Comparison of ENCODE assay signal across 12 mouse cellular contexts in the genomic region with DNA sequence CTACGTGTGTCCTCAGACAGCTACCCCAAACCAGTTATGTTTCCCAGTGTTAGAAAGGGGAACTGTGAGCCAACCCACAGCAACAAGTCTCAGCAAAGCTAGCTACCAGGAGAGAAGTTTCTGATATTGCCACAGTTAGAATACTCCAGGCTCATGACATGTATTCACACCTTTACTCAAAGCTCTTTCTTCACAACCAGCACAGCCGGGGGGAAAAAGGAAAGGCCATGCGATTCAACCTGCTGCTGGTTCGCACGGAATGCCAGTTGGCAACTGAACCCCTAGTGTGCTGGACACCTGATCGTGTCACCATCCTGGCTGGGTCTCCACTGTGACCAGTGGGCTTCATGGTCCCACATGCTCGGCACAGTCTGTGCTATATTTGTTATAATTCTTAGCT. TPM values are rescaled to one million over a fixed set of nuclear protein-coding genes. Genes with fewer than 3 reads are reported as not detected.
DNase-seq lines count a peak whose midpoint lies in the region; ATAC-seq lines count a peak whose summit lies in the region.
"Had no signal": no experiment of that assay in that cellular context is flagged by ENCODE, and none has a peak within 500 bp of the region (broad histone marks: within the 10 kb centered on the region; RNA-seq: fewer than 3 reads in every experiment).

No protein-coding gene starts in this region.

- peak overlapping the region; percentile 49; the same call in 1 of the 2 replicates for H3K4me3 ChIP-seq in forebrain, embryonic 10.5 days
- H3K4me3 ChIP-seq in forebrain, embryonic 14.5 days (ENCODE audit: low read depth, low read length) = no peak overlapping the region
- H3K4me3 ChIP-seq in limb, embryonic 12.5 days (replicated peaks) = no peak overlapping the region
- no peak overlapping the region for H3K4me3 ChIP-seq in limb, embryonic 10.5 days
- no peak overlapping the region for H3K4me3 ChIP-seq in embryonic facial prominence, embryonic 15.5 days (replicated peaks)
- peak overlapping the region; percentile 42; the same call in 1 of the 2 replicates for H3K4me3 ChIP-seq in macrophage (ENCODE audit: inconsistent target)

- peaks cover 43% of the 10 kb centered on the region for H3K27me3 ChIP-seq in forebrain, embryonic 10.5 days (ENCODE audit: poor library complexity, severe bottlenecking)
- H3K27me3 ChIP-seq in forebrain, embryonic 14.5 days (replicated peaks; ENCODE audit: control insufficient read depth, insufficient read depth, low read length) = peaks cover 3% of the 10 kb centered on the region; the same call in 1 of the 2 replicates
- peaks cover 15% of the 10 kb centered on the region for H3K27me3 ChIP-seq in limb, embryonic 12.5 days
- H3K27me3 ChIP-seq in limb, embryonic 10.5 days (ENCODE audit: low read depth, poor library complexity, severe bottlenecking) = peaks cover 36% of the 10 kb centered on the region
- H3K27me3 ChIP-seq in embryonic facial prominence, embryonic 15.5 days = peaks cover 9% of the 10 kb centered on the region; the same call in 1 of the 2 replicates

- H3K36me3 ChIP-seq in forebrain, embryonic 10.5 days (replicated peaks) = no peaks in the 10 kb centered on the region
- H3K36me3 ChIP-seq in forebrain, embryonic 14.5 days (ENCODE audit: control insufficient read depth, insufficient read depth, low read length) = no peaks in the 10 kb centered on the region
- no peaks in the 10 kb centered on the region for H3K36me3 ChIP-seq in limb, embryonic 12.5 days
- no peaks in the 10 kb centered on the region for H3K36me3 ChIP-seq in limb, embryonic 10.5 days
- no peaks in the 10 kb centered on the region for H3K36me3 ChIP-seq in embryonic facial prominence, embryonic 15.5 days
- H3K36me3 ChIP-seq in macrophage (ENCODE audit: inconsistent target) = no peaks in the 10 kb centered on the region

- H3K4me2 ChIP-seq in forebrain, embryonic 14.5 days (ENCODE audit: low read length) = no peak overlapping the region
- H3K4me2 ChIP-seq in limb, embryonic 12.5 days = peak overlapping the region; percentile 63
- H3K4me2 ChIP-seq in embryonic facial prominence, embryonic 15.5 days (replicated peaks) = 0 out of 2 replicates have a peak overlapping the region, but pooled peaks have one; percentile 60

- ATAC-seq in forebrain, embryonic 14.5 days = no peak
- ATAC-seq in limb, embryonic 12.5 days (ENCODE audit: insufficient number of reproducible peaks, insufficient read depth, low FRiP score, low TSS enrichment, low read depth) = no peak
- ATAC-seq in embryonic facial prominence, embryonic 15.5 days (ENCODE audit: insufficient number of reproducible peaks, low FRiP score, low TSS enrichment, low read depth) = no peak

- H3K4me1 ChIP-seq in forebrain, embryonic 10.5 days = peaks cover 19% of the 10 kb centered on the region
- H3K4me1 ChIP-seq in forebrain, embryonic 14.5 days (ENCODE audit: control insufficient read depth, insufficient read depth, low read length) = no peaks in the 10 kb centered on the region
- no peaks in the 10 kb centered on the region; the same call in 1 of the 2 replicates for H3K4me1 ChIP-seq in limb, embryonic 12.5 days (replicated peaks)
- H3K4me1 ChIP-seq in limb, embryonic 10.5 days = peaks cover 16% of the 10 kb centered on the region
- peaks cover 11% of the 10 kb centered on the region for H3K4me1 ChIP-seq in embryonic facial prominence, embryonic 15.5 days

- H3K9me3 ChIP-seq in forebrain, embryonic 10.5 days = no peaks in the 10 kb centered on the region
- H3K9me3 ChIP-seq in forebrain, embryonic 14.5 days (replicated peaks; ENCODE audit: control insufficient read depth, low read length) = no peaks in the 10 kb centered on the region
- no peaks in the 10 kb centered on the region for H3K9me3 ChIP-seq in limb, embryonic 12.5 days
- no peaks in the 10 kb centered on the region for H3K9me3 ChIP-seq in limb, embryonic 10.5 days (replicated peaks)
- no peaks in the 10 kb centered on the region for H3K9me3 ChIP-seq in embryonic facial prominence, embryonic 15.5 days (replicated peaks)

- DNase-seq in forebrain, embryonic 10.5 days (ENCODE audit: extremely low spot score, low spot score) = no peak
- DNase-seq in forebrain, embryonic 14.5 days (ENCODE audit: low spot score) = no peak
- no peak for DNase-seq in limb, embryonic 10.5 days (ENCODE audit: low spot score)
- no peak for DNase-seq in right cerebral cortex, postnatal 36 days (ENCODE audit: low spot score in 2 of 2)
- no peak for DNase-seq in left cerebral cortex, postnatal 10 days (ENCODE audit: extremely low spot score in 1 of 2, low spot score in 2 of 2)
- DNase-seq: cerebellum, adult 9-10 months had no signal

- no peak overlapping the region for H3K9ac ChIP-seq in forebrain, embryonic 14.5 days (ENCODE audit: low read length)
- peak overlapping the region; percentile 51; the same call in 1 of the 2 replicates for H3K9ac ChIP-seq in limb, embryonic 12.5 days (replicated peaks)
- no peak overlapping the region for H3K9ac ChIP-seq in embryonic facial prominence, embryonic 15.5 days

- intact Hi-C loops in left cerebral cortex, postnatal 10 days (cut with DNase I) = no loop called here

- H3K79me2 ChIP-seq in macrophage (ENCODE audit: inconsistent target) = no peaks in the 10 kb centered on the region

- WGBS in forebrain, embryonic 10.5 days = 87% methylated on average over 7 of the region's 7 CpGs
- 85% methylated on average over 7 of the region's 7 CpGs for WGBS in forebrain, embryonic 14.5 days
- 85% methylated on average over 7 of the region's 7 CpGs for WGBS in limb, embryonic 12.5 days
- WGBS in limb, embryonic 10.5 days = 81% methylated on average over 7 of the region's 7 CpGs
- WGBS in embryonic facial prominence, embryonic 15.5 days = 79% methylated on average over 7 of the region's 7 CpGs
- 58% methylated on average over 7 of the region's 7 CpGs for WGBS in macrophage (ENCODE audit: missing documents)

- H3K27ac ChIP-seq in forebrain, embryonic 10.5 days = no peak overlapping the region
- no peak overlapping the region for H3K27ac ChIP-seq in forebrain, embryonic 14.5 days (ENCODE audit: low read depth, low read length)
- H3K27ac ChIP-seq in limb, embryonic 12.5 days = no peak overlapping the region
- H3K27ac ChIP-seq in limb, embryonic 10.5 days = no peak overlapping the region
- H3K27ac ChIP-seq in embryonic facial prominence, embryonic 15.5 days (replicated peaks) = no peak overlapping the region
- peak overlapping the region; percentile 7; the same call in 1 of the 2 replicates for H3K27ac ChIP-seq in macrophage
- H3K27ac ChIP-seq: hindbrain, embryonic 14.5 days; left cerebral cortex, adult 2 months had no signal

RNA-seq across cellular contexts. Expression of gene Mfsd7a, which starts 0.8 kb away (rescaled TPM):
- polyA plus RNA-seq in forebrain, embryonic 10.5 days (2016; fragmentation: Nextera tagmentation; extraction: Ambion mirVana) = 0.24 TPM in 1 of 2 replicates, not detected in the other
- polyA plus RNA-seq in forebrain, embryonic 14.5 days (2014; fragmentation: Nextera tagmentation; extraction: Ambion mirVana) = 0.06 and 0.09 TPM in 2 replicates
- 0.19 and 0.35 TPM in 2 replicates for polyA plus RNA-seq in limb, embryonic 12.5 days (2016; fragmentation: Nextera tagmentation; extraction: Ambion mirVana)
- 0.09 and 0.20 TPM in 2 replicates for polyA plus RNA-seq in limb, embryonic 10.5 days (2016; fragmentation: Nextera tagmentation; extraction: Ambion mirVana)
- 0.65 and 1.1 TPM in 2 replicates for polyA plus RNA-seq in embryonic facial prominence, embryonic 15.5 days (2015; fragmentation: Nextera tagmentation; extraction: Ambion mirVana)
- 100 to 1,000 TPM in 16 of 26 experiments, 10 to 100 TPM in 10; 34.5 to 374 (median 136) TPM for total RNA-seq in macrophage (2018; cell fraction: chromatin; rRNA removed)
- 10 to 100 TPM in 13 of 26 experiments, 1 to 10 TPM in 13; 2.3 to 23.1 (median 9.9) TPM for total RNA-seq in macrophage (2018; cell fraction: cytosol; rRNA removed)
- 100 to 1,000 TPM in 11 of 26 experiments, 10 to 100 TPM in 15; 16.1 to 299 (median 87.6) TPM for total RNA-seq in macrophage (2018; cell fraction: nucleus; rRNA removed)
- polyA plus RNA-seq in macrophage (2018) = 2.4 to 8.0 TPM (median 3.1 TPM) in 3 replicates
- total RNA-seq in left cerebral cortex, postnatal 10 days (2021) = under 1 TPM; 0.14 to 0.30 TPM

RNA-seq across cellular contexts. Expression of gene Pcgf3, which starts 13.2 kb away (rescaled TPM):
- 20.0 and 21.1 TPM in 2 replicates for polyA plus RNA-seq in forebrain, embryonic 10.5 days (2016; fragmentation: Nextera tagmentation; extraction: Ambion mirVana)
- polyA plus RNA-seq in forebrain, embryonic 14.5 days (2014; fragmentation: Nextera tagmentation; extraction: Ambion mirVana) = 27.7 and 35.9 TPM in 2 replicates
- polyA plus RNA-seq in limb, embryonic 12.5 days (2016; fragmentation: Nextera tagmentation; extraction: Ambion mirVana) = 30.5 and 32.1 TPM in 2 replicates
- polyA plus RNA-seq in limb, embryonic 10.5 days (2016; fragmentation: Nextera tagmentation; extraction: Ambion mirVana) = 24.1 and 27.1 TPM in 2 replicates
- polyA plus RNA-seq in embryonic facial prominence, embryonic 15.5 days (2015; fragmentation: Nextera tagmentation; extraction: Ambion mirVana) = 19.5 and 20.9 TPM in 2 replicates
- 100 to 1,000 TPM in 3 of 26 experiments, 10 to 100 TPM in 23; 17.6 to 138 (median 53.8) TPM for total RNA-seq in macrophage (2018; cell fraction: chromatin; rRNA removed)
- 10 to 100 TPM in 24 of 26 experiments, 1 to 10 TPM in 2; 8.5 to 22.4 (median 12.4) TPM for total RNA-seq in macrophage (2018; cell fraction: cytosol; rRNA removed)
- total RNA-seq in macrophage (2018; cell fraction: nucleus; rRNA removed) = 100 to 1,000 TPM in 1 of 26 experiments, 10 to 100 TPM in 25; 14.0 to 112 (median 30.9) TPM
- 8.5 to 9.6 TPM (median 9.1 TPM) in 3 replicates for polyA plus RNA-seq in macrophage (2018)
- 10 to 100 TPM; 61.4 to 67.5 TPM for total RNA-seq in left cerebral cortex, postnatal 10 days (2021)

RNA-seq across cellular contexts. Expression of gene Atp5k, which starts 13.6 kb away (rescaled TPM):
- 391 and 392 TPM in 2 replicates for polyA plus RNA-seq in forebrain, embryonic 10.5 days (2016; fragmentation: Nextera tagmentation; extraction: Ambion mirVana)
- 374 and 426 TPM in 2 replicates for polyA plus RNA-seq in forebrain, embryonic 14.5 days (2014; fragmentation: Nextera tagmentation; extraction: Ambion mirVana)
- 475 and 510 TPM in 2 replicates for polyA plus RNA-seq in limb, embryonic 12.5 days (2016; fragmentation: Nextera tagmentation; extraction: Ambion mirVana)
- polyA plus RNA-seq in limb, embryonic 10.5 days (2016; fragmentation: Nextera tagmentation; extraction: Ambion mirVana) = 385 and 399 TPM in 2 replicates
- polyA plus RNA-seq in embryonic facial prominence, embryonic 15.5 days (2015; fragmentation: Nextera tagmentation; extraction: Ambion mirVana) = 360 and 374 TPM in 2 replicates
- 100 to 1,000 TPM in 4 of 26 experiments, 10 to 100 TPM in 21, 1 to 10 TPM in 1; 6.4 to 146 (median 47.1) TPM for total RNA-seq in macrophage (2018; cell fraction: chromatin; rRNA removed)
- 100 to 1,000 TPM; 208 to 352 (median 256) TPM for total RNA-seq in macrophage (2018; cell fraction: cytosol; rRNA removed)
- total RNA-seq in macrophage (2018; cell fraction: nucleus; rRNA removed) = 100 to 1,000 TPM in 6 of 26 experiments, 10 to 100 TPM in 20; 14.0 to 197 (median 70.2) TPM
- 215 to 532 TPM (median 387 TPM) in 3 replicates for polyA plus RNA-seq in macrophage (2018)
- total RNA-seq in left cerebral cortex, postnatal 10 days (2021) = 100 to 1,000 TPM; 252 to 262 TPM

RNA-seq across cellular contexts. Expression of gene Pde6b, which starts 59.7 kb away (rescaled TPM):
- 0.20 TPM in 1 of 2 replicates, not detected in the other for polyA plus RNA-seq in forebrain, embryonic 10.5 days (2016; fragmentation: Nextera tagmentation; extraction: Ambion mirVana)
- polyA plus RNA-seq in forebrain, embryonic 14.5 days (2014; fragmentation: Nextera tagmentation; extraction: Ambion mirVana) = 0.17 TPM in 1 of 2 replicates, not detected in the other
- polyA plus RNA-seq in limb, embryonic 12.5 days (2016; fragmentation: Nextera tagmentation; extraction: Ambion mirVana) = 0.34 and 0.36 TPM in 2 replicates
- 0.11 and 0.34 TPM in 2 replicates for polyA plus RNA-seq in limb, embryonic 10.5 days (2016; fragmentation: Nextera tagmentation; extraction: Ambion mirVana)
- 0.15 and 0.24 TPM in 2 replicates for polyA plus RNA-seq in embryonic facial prominence, embryonic 15.5 days (2015; fragmentation: Nextera tagmentation; extraction: Ambion mirVana)
- 10 to 100 TPM in 13 of 26 experiments, 1 to 10 TPM in 13; 1.0 to 46.1 (median 8.1) TPM for total RNA-seq in macrophage (2018; cell fraction: chromatin; rRNA removed)
- 1 to 10 TPM in 8 of 26 experiments, under 1 TPM in 18; 0.09 to 3.1 (median 0.42) TPM for total RNA-seq in macrophage (2018; cell fraction: cytosol; rRNA removed)
- 10 to 100 TPM in 8 of 26 experiments, 1 to 10 TPM in 16, under 1 TPM in 2; 0.54 to 24.0 (median 4.0) TPM for total RNA-seq in macrophage (2018; cell fraction: nucleus; rRNA removed)
- polyA plus RNA-seq in macrophage (2018) = 0.07 to 1.1 TPM in 2 of 3 replicates, not detected in the other
- not detected for total RNA-seq in left cerebral cortex, postnatal 10 days (2021)
- total RNA-seq: heart, adult 8-10 months had no signal

Comparison
In these comparisons a context has a peak if more than half of its experiments do, and no peak if none do; other contexts are left out.
1. H3K4me3 ChIP-seq: peak in forebrain, embryonic 10.5 days (single experiment) and macrophage (single experiment); none in forebrain, embryonic 14.5 days (single experiment), limb, embryonic 12.5 days (single experiment), limb, embryonic 10.5 days (single experiment) and embryonic facial prominence, embryonic 15.5 days (single experiment).